Mouse (Mus musculus): ENCODE data around the gene Klhdc3. TPM values are rescaled to one million over a fixed set of nuclear protein-coding genes. Genes with fewer than 3 reads are reported as not detected.
A peak's percentile ranks its signal among the peaks of the same experiment; 100 is the strongest.

Klhdc3 gene
- polyA plus RNA-seq, 1 experiment = 78.1 TPM

DNA sequence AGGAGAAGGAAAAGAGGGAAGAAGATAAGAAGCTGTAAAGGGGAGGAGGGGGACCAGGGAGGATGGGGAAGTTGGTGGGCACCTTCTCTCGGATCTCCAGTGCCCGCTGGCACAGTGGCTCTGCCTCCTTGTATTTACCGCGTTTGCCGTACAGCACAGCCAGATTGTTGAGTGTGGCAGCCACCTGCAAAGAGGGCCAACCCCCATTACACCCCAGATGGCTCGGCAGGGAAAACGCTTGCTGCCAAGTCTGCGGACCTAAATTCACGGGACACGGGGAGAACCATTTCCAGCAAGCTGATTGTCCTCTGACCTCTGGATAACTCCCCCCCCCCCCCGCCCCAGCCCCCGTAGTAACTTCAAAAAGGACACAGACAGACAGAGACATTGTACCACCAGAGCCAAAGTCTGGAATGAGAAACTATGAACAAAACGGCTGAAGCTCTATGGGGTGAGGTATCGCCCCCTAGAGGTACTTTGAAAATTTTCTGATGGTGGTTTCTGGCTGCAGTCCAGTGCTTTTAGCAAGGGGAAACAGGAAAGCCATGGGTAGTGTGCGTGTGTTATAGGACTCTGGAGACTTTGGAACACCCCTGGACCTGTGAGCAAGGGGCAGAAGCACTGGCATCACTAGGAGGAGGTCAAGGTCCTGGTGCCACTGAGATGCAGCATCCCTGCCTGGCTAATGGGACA is 43.7 kb downstream of the Klhdc3 start:
- no peak for TF ChIP-seq POLR2A (IDR thresholded peaks at IDR 0.05; ENCODE audit: borderline replicate concordance, extremely low read depth, low read depth, low read length)
- TF ChIP-seq CTCF (IDR thresholded peaks at IDR 0.05; ENCODE audit: insufficient read depth, low read length) = peak; percentile 23
- 22% methylated on average over 15 of the region's 15 CpGs for WGBS
- Histone ChIP-seq H3K4me3 (replicated peaks; ENCODE audit: extremely low read depth, low read depth, low read length) (no peak overlapping the region), H3K4me1 (ENCODE audit: control insufficient read depth, insufficient read depth, low read length) (peaks cover 3% of the 10 kb centered on the region; the same call in 1 of the 2 replicates)
- no peak for DNase-seq

- 0 out of 2 replicates have a peak, but pooled peaks cover 2% of the 10 kb centered on the region for H3K4me1 ChIP-seq (ENCODE audit: control insufficient read depth, insufficient read depth, low read length)
- TF ChIP-seq CTCF (IDR thresholded peaks at IDR 0.05; ENCODE audit: insufficient read depth, low read length) (no peak), POLR2A (IDR thresholded peaks at IDR 0.05; ENCODE audit: borderline replicate concordance, extremely low read depth, low read depth, low read length) (peak; percentile 48; the same call in 1 of the 2 replicates)
- peak overlapping the region; percentile 85 for H3K4me3 ChIP-seq (replicated peaks; ENCODE audit: extremely low read depth, low read depth, low read length)
- DNase-seq = no peak
- WGBS = 26% methylated on average over 12 of the region's 12 CpGs
Measured at GRCm38 (mm10) chr17:46629685-46630441, 50.9 kb downstream of the Klhdc3 start.

DNA sequence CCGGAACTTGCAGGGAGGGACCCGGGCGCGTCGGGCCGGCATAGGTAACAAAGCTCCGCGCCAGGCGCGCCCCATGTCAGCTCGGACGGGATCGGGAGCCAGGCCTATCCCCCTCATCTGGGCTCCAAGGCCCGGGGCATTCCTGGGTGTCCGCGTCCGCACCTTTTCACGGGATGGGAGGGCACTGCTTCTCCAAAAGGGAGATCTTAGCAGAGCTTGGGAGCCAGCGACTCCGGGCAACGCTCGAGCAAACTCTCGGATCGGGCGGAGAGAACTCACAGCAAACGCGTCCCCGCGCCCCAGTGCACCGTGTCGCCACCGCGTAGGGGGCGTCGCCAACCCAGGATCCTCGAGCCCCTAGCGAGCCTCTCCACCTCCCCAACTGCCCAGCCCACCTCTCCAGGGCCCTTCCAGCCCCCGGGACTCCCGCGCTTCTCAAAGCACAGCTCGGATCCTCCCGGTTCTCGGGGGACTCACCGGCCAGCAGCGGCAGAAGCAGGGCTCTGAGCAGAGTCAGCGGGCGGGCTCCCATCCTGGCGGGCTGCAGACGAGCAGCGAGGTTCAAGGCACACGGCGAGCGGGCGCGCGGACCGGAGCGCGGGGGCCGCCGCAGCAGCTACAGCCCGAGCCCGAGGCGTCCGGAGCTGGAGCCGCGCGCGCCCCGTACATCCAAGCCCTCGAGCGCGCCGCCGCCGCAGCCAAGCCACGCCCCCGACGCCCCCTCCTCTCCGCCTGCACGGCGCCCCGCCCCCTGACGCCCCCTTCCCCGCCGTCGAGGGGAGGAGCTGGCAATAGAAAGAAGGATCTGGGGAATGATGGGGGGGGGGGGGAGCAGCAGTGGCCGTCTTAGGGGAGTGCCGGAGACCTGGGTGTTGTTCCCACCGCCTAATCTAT is 51.7 kb downstream of the Klhdc3 start, which contains the start of gene Ptk7:
TSS of gene Ptk7 (minus strand) at position 714 of the 894 bp plus-strand sequence.
- DNase-seq = peak; percentile 67
- TF ChIP-seq CTCF (IDR thresholded peaks at IDR 0.05; ENCODE audit: insufficient read depth, low read length) = no peak
- no peak for TF ChIP-seq POLR2A (IDR thresholded peaks at IDR 0.05; ENCODE audit: borderline replicate concordance, extremely low read depth, low read depth, low read length)
- WGBS = 1% methylated on average over 60 of the region's 90 CpGs
- peaks cover 7% of the 10 kb centered on the region for H3K4me1 ChIP-seq (ENCODE audit: control insufficient read depth, insufficient read depth, low read length)
- H3K4me3 ChIP-seq (replicated peaks; ENCODE audit: extremely low read depth, low read depth, low read length) = peak within 1 kb of the TSS; percentile 85

DNA sequence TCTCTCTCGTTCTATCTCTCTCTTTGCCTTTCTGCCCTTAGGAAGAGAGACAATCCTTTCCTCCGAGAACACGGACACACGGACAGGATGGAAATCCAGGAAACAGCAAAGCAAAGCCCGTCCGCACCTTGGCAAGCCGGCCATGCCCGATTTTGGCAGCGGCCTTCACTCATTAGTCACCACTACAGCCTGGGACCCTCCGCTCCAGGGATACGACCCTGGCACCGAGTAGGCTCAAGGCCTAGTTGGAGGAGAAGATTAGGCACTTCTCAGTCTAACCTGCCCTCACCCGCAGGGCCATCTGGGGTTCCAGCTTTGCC is 52.3 kb downstream of the Klhdc3 start:
- TF ChIP-seq POLR2A (IDR thresholded peaks at IDR 0.05; ENCODE audit: borderline replicate concordance, extremely low read depth, low read depth, low read length) (no peak), CTCF (IDR thresholded peaks at IDR 0.05; ENCODE audit: insufficient read depth, low read length) (no peak)
- Histone ChIP-seq H3K4me3 (replicated peaks; ENCODE audit: extremely low read depth, low read depth, low read length) (peak overlapping the region; percentile 85), H3K4me1 (ENCODE audit: control insufficient read depth, insufficient read depth, low read length) (peaks cover 9% of the 10 kb centered on the region)
- DNase-seq = no peak
- 2% methylated on average over 13 of the region's 13 CpGs for WGBS

DNA sequence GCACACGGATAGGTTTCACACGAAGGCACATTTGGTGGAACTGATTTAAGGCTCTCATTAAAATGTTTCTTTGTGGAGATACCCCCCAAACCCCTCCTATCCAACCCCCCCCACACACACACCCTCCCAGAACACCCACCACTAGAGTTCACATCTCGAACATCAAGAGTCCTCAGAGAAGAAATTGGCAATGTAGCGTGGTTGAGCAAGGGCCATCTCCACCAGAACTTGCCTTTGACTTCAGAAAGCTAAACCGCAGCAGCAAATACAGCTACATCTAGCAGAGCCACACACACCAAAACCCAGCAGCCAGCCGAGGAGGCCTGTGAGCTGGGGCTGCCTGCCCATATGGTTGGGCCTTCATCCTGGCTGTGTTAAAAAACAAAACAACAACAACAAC is 53.3 kb downstream of the Klhdc3 start:
- H3K4me3 ChIP-seq (replicated peaks; ENCODE audit: extremely low read depth, low read depth, low read length) = no peak overlapping the region
- peaks cover 9% of the 10 kb centered on the region for H3K4me1 ChIP-seq (ENCODE audit: control insufficient read depth, insufficient read depth, low read length)
- WGBS = 57% methylated on average over 6 of the region's 6 CpGs
- TF ChIP-seq CTCF (IDR thresholded peaks at IDR 0.05; ENCODE audit: insufficient read depth, low read length) (no peak), POLR2A (IDR thresholded peaks at IDR 0.05; ENCODE audit: borderline replicate concordance, extremely low read depth, low read depth, low read length) (peak; percentile 19; the same call in 1 of the 2 replicates)
- DNase-seq = no peak

- 48% methylated on average over 12 of the region's 12 CpGs for WGBS
- Histone ChIP-seq H3K4me3 (replicated peaks; ENCODE audit: extremely low read depth, low read depth, low read length) (no peak overlapping the region), H3K4me1 (ENCODE audit: control insufficient read depth, insufficient read depth, low read length) (peaks cover 15% of the 10 kb centered on the region)
- no peak for TF ChIP-seq CTCF (IDR thresholded peaks at IDR 0.05; ENCODE audit: insufficient read depth, low read length)
- TF ChIP-seq POLR2A (IDR thresholded peaks at IDR 0.05; ENCODE audit: borderline replicate concordance, extremely low read depth, low read depth, low read length) = no peak
- DNase-seq = no peak
Measured at GRCm38 (mm10) chr17:46624598-46624997, 56.1 kb downstream of the Klhdc3 start.

Other genes with a start within 250 kb of the Klhdc3 start
- not detected in 2 replicates for gene Slc22a7, start 242.5 kb downstream of the Klhdc3 start, polyA plus RNA-seq (2012; rRNA removed)
- 0.17 and 0.19 TPM in 2 replicates for gene Ttbk1, start 193.2 kb downstream of the Klhdc3 start, polyA plus RNA-seq (2012; rRNA removed)
- gene Dnph1, start 184.2 kb downstream of the Klhdc3 start, polyA plus RNA-seq (2012; rRNA removed) = 0.78 and 2.0 TPM in 2 replicates
- 25.3 and 27.5 TPM in 2 replicates for gene Cul9, start 134.5 kb downstream of the Klhdc3 start, polyA plus RNA-seq (2012; rRNA removed)
- 162 and 190 TPM in 2 replicates for gene Srf, start 124.7 kb downstream of the Klhdc3 start, polyA plus RNA-seq (2012; rRNA removed)
- gene Ptk7, start 51.4 kb downstream of the Klhdc3 start, polyA plus RNA-seq (2012; rRNA removed) = 52.6 and 57.3 TPM in 2 replicates
- gene Klc4, start 34.9 kb downstream of the Klhdc3 start, polyA plus RNA-seq (2012; rRNA removed) = 22.6 and 24.1 TPM in 2 replicates
- gene Mrpl2, start 34.7 kb downstream of the Klhdc3 start, polyA plus RNA-seq (2012; rRNA removed) = 52.1 and 61.5 TPM in 2 replicates
- 40.1 and 45.7 TPM in 2 replicates for gene Cul7, start 30.6 kb downstream of the Klhdc3 start, polyA plus RNA-seq (2012; rRNA removed)
- 27.3 and 30.8 TPM in 2 replicates for gene Rrp36, start 6.6 kb downstream of the Klhdc3 start, polyA plus RNA-seq (2012; rRNA removed)
- 48.2 and 55.7 TPM in 2 replicates for gene Mea1, start 2.1 kb downstream of the Klhdc3 start, polyA plus RNA-seq (2012; rRNA removed)
- 44.4 and 53.8 TPM in 2 replicates for gene Ppp2r5d, start 24.2 kb upstream of the Klhdc3 start, polyA plus RNA-seq (2012; rRNA removed)
- 60.6 and 80.4 TPM in 2 replicates for gene Pex6, start 30.5 kb upstream of the Klhdc3 start, polyA plus RNA-seq (2012; rRNA removed)
- gene Gnmt, start 48.3 kb upstream of the Klhdc3 start, polyA plus RNA-seq (2012; rRNA removed) = 13.4 and 14.1 TPM in 2 replicates
- gene Cnpy3, start 71.3 kb upstream of the Klhdc3 start, polyA plus RNA-seq (2012; rRNA removed) = 54.9 and 59.7 TPM in 2 replicates
- gene Ptcra, start 82.8 kb upstream of the Klhdc3 start, polyA plus RNA-seq (2012; rRNA removed) = not detected in 2 replicates
- 65.3 and 79.1 TPM in 2 replicates for gene 2310039H08Rik, start 91.7 kb upstream of the Klhdc3 start, polyA plus RNA-seq (2012; rRNA removed)
- gene Rpl7l1, start 101.8 kb upstream of the Klhdc3 start, polyA plus RNA-seq (2012; rRNA removed) = 14.3 and 21.6 TPM in 2 replicates
- 11.8 and 16.3 TPM in 2 replicates for gene Bicral, start 177.6 kb upstream of the Klhdc3 start, polyA plus RNA-seq (2012; rRNA removed)
- gene Tbcc, start 209.8 kb upstream of the Klhdc3 start, polyA plus RNA-seq (2012; rRNA removed) = 17.9 and 20.8 TPM in 2 replicates
- not detected in 2 replicates for gene Prph2, start 229.5 kb upstream of the Klhdc3 start, polyA plus RNA-seq (2012; rRNA removed)